20 mouse cellular contexts compared by ENCODE assay signal in genomic region chr16:23968888-23969287, GRCm38 (mm10). TPM values are rescaled to one million over a fixed set of nuclear protein-coding genes. Genes with fewer than 3 reads are reported as not detected.
"Had no signal": no experiment of that assay in that cellular context is flagged by ENCODE, and none has a peak within 500 bp of the region (broad histone marks: within the 10 kb centered on the region; RNA-seq: fewer than 3 reads in every experiment).

No protein-coding gene starts in this region.

- H3K9ac ChIP-seq: kidney, embryonic 15.5 days; liver, embryonic 13.5 days; midbrain, embryonic 12.5 days had no signal

- H3K4me3 ChIP-seq: kidney, embryonic 15.5 days; left cerebral cortex, adult 2 months; liver, embryonic 13.5 days; megakaryocyte, embryonic 14.5 days; midbrain, embryonic 12.5 days had no signal

- DNase-seq: kidney, adult 2 months; kidney, postnatal 14 days; liver; liver, embryonic 13.5 days; right cerebral cortex, postnatal 25 days; thymus, postnatal 36 days had no signal

- H3K4me1 ChIP-seq: megakaryocyte, embryonic 14.5 days had no signal

- H3K9me3 ChIP-seq: kidney, embryonic 15.5 days; midbrain, embryonic 12.5 days had no signal

- H3K4me2 ChIP-seq: kidney, embryonic 15.5 days; liver, embryonic 13.5 days; midbrain, embryonic 12.5 days had no signal

- H3K27me3 ChIP-seq: kidney, embryonic 15.5 days; liver, embryonic 13.5 days; midbrain, embryonic 12.5 days had no signal

- H3K27ac ChIP-seq: kidney, embryonic 15.5 days; left cerebral cortex, adult 2 months; liver, embryonic 13.5 days; midbrain, embryonic 12.5 days had no signal

- H3K36me3 ChIP-seq: midbrain, embryonic 12.5 days had no signal

RNA-seq across cellular contexts. Expression of gene Gm37419, which starts 19.4 kb away (rescaled TPM):
- total RNA-seq: layer of hippocampus, postnatal 25 days; left cerebral cortex, adult 2 months; left cerebral cortex, postnatal 14 days; midbrain, postnatal 0 days had no signal
- polyA plus RNA-seq: intestine, embryonic 16.5 days; kidney, adult 2 months; kidney, embryonic 15.5 days; large intestine, adult 2 months; limb, embryonic 11.5 days; liver, embryonic 13.5 days; midbrain, embryonic 12.5 days; midbrain, postnatal 0 days; neural tube, embryonic 14.5 days; small intestine, adult 2 months; stomach, embryonic 16.5 days; thymus, postnatal 0 days had no signal

RNA-seq across cellular contexts. Expression of gene Rtp2, which starts 36.7 kb away (rescaled TPM):
- total RNA-seq: left cerebral cortex, adult 2 months had no signal
- polyA plus RNA-seq: intestine, embryonic 16.5 days; kidney, adult 2 months; kidney, embryonic 15.5 days; large intestine, adult 2 months; limb, embryonic 11.5 days; liver, embryonic 13.5 days; midbrain, embryonic 12.5 days; neural tube, embryonic 14.5 days; small intestine, adult 2 months; stomach, embryonic 16.5 days; thymus, postnatal 0 days had no signal
